Mouse (Mus musculus): ENCODE data around the gene Car2.
A peak's percentile ranks its signal among the peaks of the same experiment; 100 is the strongest.

Car2 gene

DNA sequence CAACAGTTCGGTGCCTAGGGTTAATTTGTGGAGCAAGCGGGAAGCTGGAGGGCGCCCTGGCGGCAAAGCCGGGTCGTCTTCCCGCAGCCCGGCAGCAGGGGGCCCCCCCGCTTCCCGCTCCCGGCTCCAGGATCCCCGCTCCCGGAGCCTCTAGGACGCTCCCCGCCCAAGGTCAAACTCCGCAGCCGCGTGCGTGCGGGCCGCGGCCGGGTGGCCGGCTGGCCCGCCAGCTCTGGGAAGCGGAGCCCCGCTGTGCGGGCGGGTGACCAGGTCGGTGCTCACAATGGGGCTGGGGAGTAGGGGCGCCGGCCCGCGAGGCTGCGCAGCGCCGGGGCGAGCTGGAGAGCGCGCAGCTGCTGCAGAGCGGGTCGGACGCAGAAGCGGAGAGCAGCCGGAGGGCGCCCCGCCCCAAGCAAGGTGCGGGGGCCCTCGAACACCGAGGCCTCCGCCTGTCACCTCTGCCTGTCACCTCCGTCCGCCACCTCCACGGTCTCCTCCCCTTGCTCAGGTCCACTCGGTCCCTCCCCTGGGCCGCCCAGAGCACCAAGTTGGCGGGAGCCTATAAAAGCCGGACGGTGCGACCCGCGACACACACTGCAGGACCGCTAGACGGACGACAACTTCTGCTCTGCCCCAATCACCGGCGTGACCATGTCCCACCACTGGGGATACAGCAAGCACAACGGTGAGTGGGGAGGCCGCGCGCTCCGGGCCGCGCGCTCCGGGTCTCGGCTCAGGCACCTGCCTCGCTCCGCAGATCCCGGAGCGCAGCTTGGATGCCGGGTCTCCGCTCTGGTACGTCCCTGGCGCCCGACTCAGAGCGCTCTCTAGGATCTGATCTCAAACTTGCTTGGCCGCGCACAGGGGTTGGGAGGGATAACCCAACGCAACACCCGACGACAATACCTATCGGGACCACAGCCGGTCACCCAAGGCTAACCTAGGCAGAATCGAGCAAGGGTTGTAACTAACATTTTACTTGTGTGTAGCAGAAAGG, at the start of gene Car2:
TSS of gene Car2 (plus strand) at position 172 of the 997 bp plus-strand sequence.
- peak; percentile 65 to 75 for DNase-seq

DNA sequence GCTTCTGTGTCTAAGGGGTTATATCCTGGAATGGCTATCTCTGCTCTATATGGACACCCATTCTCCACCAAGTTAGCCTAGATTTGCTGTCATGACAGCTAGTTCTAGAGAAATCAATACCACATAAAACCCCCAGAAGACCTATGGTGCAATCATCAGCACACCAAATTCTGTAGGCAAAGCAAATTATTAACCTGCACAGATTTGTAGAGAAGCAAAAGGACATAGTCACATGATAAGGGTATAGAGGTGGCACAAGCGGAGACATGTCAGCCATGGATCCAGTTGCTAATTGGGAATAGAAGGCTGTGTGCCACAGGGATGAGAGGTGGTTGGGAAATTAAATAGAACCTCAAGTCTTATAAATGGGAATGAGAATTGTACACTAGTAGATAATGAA, 47.1 kb upstream of the Car2 start:
- DNase-seq = no peak

DNA sequence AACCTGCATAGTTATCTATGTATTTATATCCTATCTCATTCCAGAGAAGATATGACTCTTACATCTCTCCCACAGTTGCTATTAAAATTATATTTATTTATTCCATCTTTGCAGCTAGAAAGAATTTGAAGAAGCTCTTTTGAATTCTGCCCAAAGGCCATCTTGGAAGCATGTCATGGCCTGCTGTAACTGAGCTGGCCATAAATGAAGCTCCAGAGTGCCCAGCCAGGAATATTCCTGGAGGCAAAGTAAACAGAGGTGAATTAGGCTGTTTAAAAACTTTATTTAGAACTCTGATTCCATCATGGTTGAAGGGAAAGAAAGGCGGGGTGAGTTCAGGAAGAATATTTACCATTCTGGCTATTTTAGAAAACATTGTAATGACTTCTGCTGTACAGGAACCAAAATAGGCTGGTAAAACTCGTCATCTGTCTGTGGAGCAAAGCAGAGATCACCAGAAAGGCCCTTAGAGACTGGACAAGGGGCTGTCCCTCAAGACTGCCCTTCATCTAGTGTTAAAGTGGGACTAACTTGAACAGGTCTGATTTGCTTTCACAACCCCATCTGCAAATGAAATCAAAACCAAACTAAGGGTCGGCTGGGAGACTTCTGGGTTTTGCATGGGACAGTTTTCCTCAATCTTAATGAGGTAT, 46.5 kb upstream of the Car2 start:
- no peak for DNase-seq

DNA sequence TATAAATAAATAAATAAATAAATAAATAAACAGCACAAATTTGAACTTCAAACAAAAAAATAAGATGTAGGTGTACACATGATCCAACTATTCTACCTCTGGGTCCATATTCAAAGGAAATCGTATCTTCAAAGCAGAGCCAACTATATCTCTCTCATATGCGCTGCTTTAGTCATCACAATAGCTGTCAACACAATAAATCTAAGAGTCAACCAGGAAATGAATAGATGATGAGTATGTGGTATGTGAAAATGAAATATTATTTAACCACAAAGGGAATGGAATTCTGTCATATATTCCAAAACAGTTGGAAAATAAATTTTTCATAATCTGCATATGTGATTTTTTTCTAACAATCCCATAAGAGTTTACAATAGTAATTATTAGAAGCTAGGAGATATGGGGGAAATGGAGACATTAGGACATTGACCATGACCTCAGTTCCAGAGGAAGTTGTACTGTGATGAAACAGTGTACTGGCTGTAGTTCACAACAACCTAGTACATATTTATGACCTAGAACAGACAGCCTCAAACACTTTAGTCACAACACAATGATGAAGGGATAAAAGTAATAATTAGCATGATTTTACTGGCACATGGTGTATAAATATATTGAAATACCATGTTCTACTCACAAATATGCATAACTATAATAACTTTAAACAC, 37.4 kb upstream of the Car2 start:
- DNase-seq = no peak

DNA sequence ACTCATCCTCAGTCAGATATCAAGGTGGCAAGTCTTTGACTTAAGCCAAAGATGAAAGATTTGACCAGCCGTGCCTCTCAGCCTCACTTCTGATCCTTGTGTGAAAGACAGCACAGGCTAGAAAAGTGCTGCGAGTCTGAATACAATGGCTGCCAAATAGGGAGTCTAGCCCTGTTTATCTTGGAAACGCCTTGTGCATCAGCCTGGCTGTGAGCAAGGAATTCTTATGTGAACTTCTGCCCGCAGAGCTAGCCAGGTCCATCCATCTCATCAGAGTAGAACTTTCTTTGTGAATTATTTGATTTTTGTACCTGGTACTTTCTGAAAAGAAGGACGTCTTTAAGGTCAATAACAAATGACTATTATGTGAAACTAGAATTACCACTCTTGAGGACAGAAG, 32.1 kb upstream of the Car2 start:
- no peak for DNase-seq

DNA sequence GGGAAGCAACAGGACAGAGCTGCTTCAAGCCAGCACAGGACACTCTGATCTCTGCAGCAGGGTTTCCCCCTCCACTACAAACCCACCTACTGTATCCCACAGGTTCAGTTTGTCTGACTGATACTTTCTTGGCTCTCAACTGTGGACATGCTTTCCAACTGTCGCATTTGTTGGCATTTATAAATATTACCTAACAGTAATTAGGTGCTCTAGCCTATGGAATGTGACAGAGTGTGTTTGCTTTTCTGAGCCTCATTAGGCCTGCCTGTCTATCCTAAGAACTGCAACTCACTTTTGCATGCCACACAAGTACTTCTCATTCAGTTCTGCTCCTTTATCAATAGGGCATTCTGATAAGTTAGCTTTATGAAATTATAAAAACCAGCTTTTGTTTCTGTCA, 31.6 kb upstream of the Car2 start:
- DNase-seq = no peak

GRCm38 (mm10) chr3:14857874-14858273, 28.2 kb upstream of the Car2 start:
- no peak for DNase-seq

- peak; percentile 71 to 79 for DNase-seq
Observed at GRCm38 (mm10) chr3:14860291-14860690, 25.8 kb upstream of the Car2 start.

GRCm38 (mm10) chr3:14861165-14861564, 24.9 kb upstream of the Car2 start:
- DNase-seq = no peak

DNA sequence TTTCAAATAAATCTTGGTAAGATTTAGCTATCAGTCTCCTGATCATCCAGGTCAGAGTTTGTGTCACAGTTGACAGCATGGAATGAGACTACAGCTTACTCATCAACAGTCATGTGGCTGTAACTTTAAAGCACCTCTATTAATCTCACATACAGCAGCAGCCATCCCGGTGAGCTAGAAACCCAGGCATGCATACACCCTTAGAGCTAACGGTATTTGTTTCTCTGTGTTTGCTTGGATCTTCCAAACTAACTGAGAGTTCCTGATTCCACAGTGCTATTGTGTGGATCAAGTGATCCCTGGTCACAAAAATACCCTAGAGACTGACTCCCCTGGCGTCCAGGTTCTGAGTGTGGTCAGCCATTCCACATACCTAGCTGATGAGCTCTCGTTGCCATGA, 24.3 kb upstream of the Car2 start:
- DNase-seq = no peak

DNA sequence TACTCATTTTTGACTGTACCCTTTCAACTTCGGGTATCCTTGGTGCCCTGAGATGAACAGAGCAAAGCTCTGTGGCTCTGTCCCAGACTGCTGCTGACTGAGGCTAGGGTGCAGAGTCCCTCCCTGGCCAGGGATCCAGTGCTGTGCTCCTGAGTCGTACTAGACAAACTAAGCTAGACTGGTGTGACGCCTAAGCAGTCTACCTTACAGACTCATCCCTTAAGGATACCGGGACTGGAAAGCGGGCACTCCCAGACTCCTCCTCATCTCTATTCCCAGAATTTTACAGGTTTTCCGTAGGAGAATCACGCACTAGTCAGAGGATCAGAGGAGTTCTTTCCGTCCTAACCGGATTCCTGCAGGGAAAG, 23.4 kb upstream of the Car2 start:
- DNase-seq = peak; percentile 27 to 34

GRCm38 (mm10) chr3:14863022-14863711, 22.9 kb upstream of the Car2 start, which contains the start of gene Car3:
Car3 (plus strand) TSS chr3:14863512.
- DNase-seq = peak; percentile 37 to 39

DNA sequence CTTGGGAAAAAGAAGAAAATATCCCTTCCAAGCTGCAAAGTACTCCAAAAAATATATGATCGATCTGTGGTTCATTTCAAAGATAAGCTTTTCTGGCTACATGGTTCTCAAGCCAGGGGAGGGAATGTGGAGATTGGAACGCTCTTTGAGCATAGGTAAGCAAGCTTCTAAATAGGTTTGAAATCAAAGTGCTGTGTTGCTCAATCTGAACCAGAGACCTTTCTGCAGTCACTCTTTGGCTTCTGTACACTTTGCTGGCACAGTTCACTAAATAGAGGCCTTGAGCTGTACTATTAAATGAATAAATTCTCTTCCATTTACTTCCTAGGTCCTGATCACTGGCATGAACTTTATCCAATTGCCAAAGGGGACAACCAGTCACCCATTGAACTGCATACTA, 22.2 kb upstream of the Car2 start:
- no peak for DNase-seq

DNA sequence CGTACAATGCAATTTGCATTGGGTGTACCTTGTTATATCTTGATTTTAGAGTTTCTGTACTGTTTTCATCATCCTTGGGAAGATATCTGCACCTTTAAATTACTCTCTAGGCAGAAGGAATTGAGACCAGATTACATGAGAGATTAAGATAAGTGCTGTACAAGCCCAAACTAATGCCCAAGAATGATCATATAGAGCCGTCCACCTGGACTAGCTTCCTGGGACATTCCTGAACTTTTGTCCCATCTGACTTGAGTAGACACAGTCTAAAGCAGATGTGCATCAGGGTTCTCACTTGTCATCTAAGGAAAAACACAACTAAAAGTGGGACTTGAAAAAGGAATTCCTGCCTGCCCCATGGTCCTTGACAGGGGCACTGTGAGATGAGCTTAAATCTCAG, 20.1 kb upstream of the Car2 start:
- no peak for DNase-seq

GRCm38 (mm10) chr3:14869779-14870178, 16.3 kb upstream of the Car2 start:
- DNase-seq = peak; percentile 81 to 84

GRCm38 (mm10) chr3:14870528-14870927, 15.5 kb upstream of the Car2 start:
- no peak for DNase-seq

DNA sequence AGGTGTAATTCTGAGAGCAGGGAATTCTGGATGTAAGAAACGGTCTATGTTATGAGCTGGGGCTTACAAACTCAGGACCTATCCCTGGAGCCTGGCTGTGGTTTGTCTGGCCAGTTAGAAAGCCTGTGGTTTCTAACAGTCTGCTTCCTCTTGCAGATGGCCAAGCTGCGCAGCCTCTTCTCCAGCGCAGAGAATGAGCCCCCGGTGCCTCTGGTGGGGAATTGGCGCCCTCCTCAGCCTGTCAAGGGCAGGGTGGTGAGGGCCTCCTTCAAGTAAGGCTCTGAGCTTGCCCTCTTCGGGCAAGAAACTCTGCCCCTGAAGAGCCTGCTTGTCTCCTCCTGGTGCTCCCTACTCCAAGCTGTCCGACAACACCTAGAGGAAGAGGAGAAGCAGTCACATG, 14.7 kb upstream of the Car2 start:
- DNase-seq = peak; percentile 47 to 68

- DNase-seq = peak in 1 of 2 experiments; percentile 60
Observed at GRCm38 (mm10) chr3:14874402-14875040, 11.6 kb upstream of the Car2 start.

DNA sequence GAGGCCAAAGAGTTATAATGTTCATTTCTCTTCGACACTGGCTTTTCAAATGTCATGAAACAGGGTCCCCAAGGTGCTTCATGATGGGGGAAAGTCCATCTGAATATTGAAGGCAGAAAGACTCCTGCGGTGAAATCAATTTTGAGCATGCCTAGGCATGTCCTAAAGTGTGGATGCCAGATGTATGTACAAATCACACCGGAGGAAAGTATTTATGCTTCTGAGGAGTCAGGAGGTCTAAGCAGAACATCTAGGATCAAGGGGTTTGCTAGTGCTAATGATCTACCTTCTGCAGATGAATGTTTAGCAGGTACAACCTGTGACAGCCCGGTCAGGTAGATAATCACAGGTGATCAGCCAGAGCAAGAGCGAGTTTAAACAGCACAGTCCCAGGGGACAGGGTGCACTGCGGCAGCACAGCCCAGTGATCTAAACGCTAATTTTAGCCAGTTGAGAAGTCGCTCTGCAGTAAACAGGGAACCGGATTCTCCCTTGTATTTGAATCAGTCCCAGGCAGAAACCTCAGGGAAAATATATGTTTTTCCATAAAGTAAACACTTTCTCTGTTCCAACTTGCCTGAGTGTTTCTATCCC, 9.7 kb upstream of the Car2 start:
- no peak for DNase-seq

- no peak for DNase-seq
Observed at GRCm38 (mm10) chr3:14877251-14877909, 8.7 kb upstream of the Car2 start.

DNA sequence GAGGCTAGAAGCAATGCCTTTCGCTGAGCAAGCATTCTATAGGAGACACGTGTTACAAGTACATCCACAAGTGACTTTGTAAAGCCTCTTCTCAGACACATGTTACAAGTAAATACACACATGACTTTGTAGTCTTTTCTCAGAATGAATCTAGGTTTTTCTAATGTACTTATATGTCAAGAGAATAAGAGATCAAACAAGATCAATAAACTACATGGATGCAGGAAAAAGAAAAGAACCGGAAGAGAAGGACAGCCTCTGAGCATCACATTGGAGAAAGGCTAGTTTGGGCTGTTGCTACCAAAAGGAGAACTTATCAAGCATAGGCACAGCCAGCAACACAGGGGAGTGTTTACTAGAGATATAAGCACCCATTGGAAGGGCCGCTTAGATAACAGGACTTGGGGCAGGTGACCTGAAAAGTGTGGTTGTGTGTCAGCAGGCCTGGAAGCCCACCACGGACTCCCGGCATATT, 7.3 kb upstream of the Car2 start:
- no peak for DNase-seq
